ENCODE assay signal across 20 mouse cellular contexts in genomic region chr11:111671865-111672264, GRCm38 (mm10).
A peak's percentile ranks its signal among the peaks of the same experiment; 100 is the strongest.
DNase-seq lines count a peak whose midpoint lies in the region; ATAC-seq and TF ChIP-seq lines count a peak whose summit lies in the region.
"Had no signal": no experiment of that assay in that cellular context is flagged by ENCODE, and none has a peak within 500 bp of the region (broad histone marks: within the 10 kb centered on the region; RNA-seq: fewer than 3 reads in every experiment).

No protein-coding gene starts in this region.

- TF ChIP-seq EP300 in liver, embryonic 14.5 days (IDR thresholded peaks at IDR 0.05; ENCODE audit: low read depth): peak; percentile 35; the same call in 1 of the 2 replicates

- no peaks in the 10 kb centered on the region for H3K36me3 ChIP-seq in liver, embryonic 12.5 days
- no peaks in the 10 kb centered on the region for H3K36me3 ChIP-seq in liver, embryonic 11.5 days (ENCODE audit: control insufficient read depth, insufficient read depth, low read length)
- H3K36me3 ChIP-seq in liver, embryonic 14.5 days (replicated peaks; ENCODE audit: control insufficient read depth, insufficient read depth, low read depth): no peaks in the 10 kb centered on the region
- H3K36me3 ChIP-seq: embryonic facial prominence, embryonic 12.5 days; forebrain, embryonic 15.5 days; heart, embryonic 15.5 days; hindbrain, embryonic 15.5 days had no signal

- H3K27ac ChIP-seq in gastrocnemius, adult 2 months: no peak overlapping the region
- H3K27ac ChIP-seq in liver, embryonic 12.5 days: no peak overlapping the region
- H3K27ac ChIP-seq in liver, embryonic 11.5 days (ENCODE audit: low read depth, low read length): no peak overlapping the region
- no peak overlapping the region for H3K27ac ChIP-seq in liver, embryonic 14.5 days
- H3K27ac ChIP-seq: embryonic facial prominence, embryonic 12.5 days; forebrain, embryonic 15.5 days; heart, embryonic 15.5 days; hindbrain, embryonic 15.5 days had no signal

- H3K4me1 ChIP-seq in liver, embryonic 12.5 days: peaks cover 6% of the 10 kb centered on the region; the same call in 1 of the 2 replicates
- no peaks in the 10 kb centered on the region for H3K4me1 ChIP-seq in liver, embryonic 11.5 days (replicated peaks; ENCODE audit: control insufficient read depth, insufficient read depth, low read length)
- 0 out of 4 replicates have a peak, but pooled peaks cover 0 to 4% of the 10 kb centered on the region in 2 experiments for H3K4me1 ChIP-seq in liver, embryonic 14.5 days (replicated peaks; ENCODE audit: control insufficient read depth in 2 of 2, insufficient read depth in 2 of 2, low read length in 1 of 2)
- H3K4me1 ChIP-seq: forebrain, embryonic 15.5 days; heart, embryonic 15.5 days; hindbrain, embryonic 15.5 days had no signal

- no peak overlapping the region for H3K4me2 ChIP-seq in liver, embryonic 12.5 days
- H3K4me2 ChIP-seq in liver, embryonic 11.5 days: no peak overlapping the region
- no peak overlapping the region for H3K4me2 ChIP-seq in liver, embryonic 14.5 days (ENCODE audit: low read depth)
- H3K4me2 ChIP-seq: embryonic facial prominence, embryonic 12.5 days; forebrain, embryonic 15.5 days; heart, embryonic 11.5 days; heart, embryonic 15.5 days; hindbrain, embryonic 15.5 days had no signal

- no peak overlapping the region for H3K4me3 ChIP-seq in gastrocnemius, adult 2 months
- no peak overlapping the region for H3K4me3 ChIP-seq in liver, embryonic 12.5 days
- H3K4me3 ChIP-seq in liver, embryonic 11.5 days (ENCODE audit: low read depth, low read length): no peak overlapping the region
- H3K4me3 ChIP-seq in liver, embryonic 14.5 days (ENCODE audit: insufficient read depth in 1 of 2, low read depth in 2 of 2, low read length in 2 of 2): no peak overlapping the region
- H3K4me3 ChIP-seq: embryonic facial prominence, embryonic 12.5 days; forebrain, embryonic 15.5 days; heart, embryonic 15.5 days; hindbrain, embryonic 15.5 days had no signal

- no peaks in the 10 kb centered on the region for H3K27me3 ChIP-seq in liver, embryonic 12.5 days (replicated peaks)
- no peaks in the 10 kb centered on the region for H3K27me3 ChIP-seq in liver, embryonic 11.5 days (replicated peaks; ENCODE audit: control insufficient read depth, insufficient read depth, low read length)
- H3K27me3 ChIP-seq in liver, embryonic 14.5 days (ENCODE audit: control insufficient read depth, insufficient read depth, low read length): no peaks in the 10 kb centered on the region
- H3K27me3 ChIP-seq: embryonic facial prominence, embryonic 12.5 days; forebrain, embryonic 15.5 days; heart, embryonic 15.5 days; hindbrain, embryonic 15.5 days; Patski had no signal

- intact Hi-C loops in gastrocnemius, adult 2 months (cut with DNase I): no loop called here

- H3K9me3 ChIP-seq in liver, embryonic 12.5 days (replicated peaks): no peaks in the 10 kb centered on the region
- H3K9me3 ChIP-seq in liver, embryonic 11.5 days (ENCODE audit: control insufficient read depth, low read length): no peaks in the 10 kb centered on the region
- H3K9me3 ChIP-seq in liver, embryonic 14.5 days (ENCODE audit: control insufficient read depth, low read length): no peaks in the 10 kb centered on the region
- H3K9me3 ChIP-seq: embryonic facial prominence, embryonic 12.5 days; forebrain, embryonic 15.5 days; heart, embryonic 15.5 days; hindbrain, embryonic 15.5 days had no signal

- 31% methylated on average over 2 of the region's 2 CpGs for WGBS in liver, embryonic 12.5 days (ENCODE audit: insufficient replicate concordance)
- WGBS in liver, embryonic 11.5 days: 51% methylated on average over 2 of the region's 2 CpGs
- whole genome bisulfite sequencing in liver, embryonic 14.5 days (ENCODE audit: insufficient replicate concordance): 16% methylated on average over 2 of the region's 2 CpGs

- peak; percentile 7 for DNase-seq in gastrocnemius, adult 18-20 months (ENCODE audit: low spot score)
- DNase-seq in gastrocnemius, adult 2 months: no peak
- DNase-seq in liver, embryonic 11.5 days (ENCODE audit: low spot score): no peak
- no peak for DNase-seq in liver, embryonic 14.5 days (ENCODE audit: low read depth in 3 of 3, low spot score in 3 of 3)
- DNase-seq in neural tube, embryonic 10.5 days (ENCODE audit: extremely low spot score, low spot score): no peak
- no peak for DNase-seq in cerebellum, adult 9-10 months
- DNase-seq: adrenal gland, adult 2 months; adrenal gland, postnatal 25 days; cerebellum, adult 8-10 months; cerebellum, postnatal 25 days; gastrocnemius, postnatal 14 days; heart, postnatal 14 days had no signal

- no peak for TF ChIP-seq CTCF in gastrocnemius, adult 2 months (IDR thresholded peaks at IDR 0.05)
- no peak for TF ChIP-seq CTCF in liver, embryonic 14.5 days (IDR thresholded peaks at IDR 0.05; ENCODE audit: low read depth)

- ATAC-seq in liver, embryonic 12.5 days: peak; percentile 51; the same call in 1 of the 2 replicates
- no peak; the same call in 1 of the 2 replicates for ATAC-seq in liver, embryonic 11.5 days (replicated peaks; ENCODE audit: low FRiP score)
- ATAC-seq in liver, embryonic 14.5 days (ENCODE audit: insufficient read depth): no peak; the same call in 1 of the 2 replicates
- ATAC-seq: activated CD4-positive, CD25-positive, alpha-beta regulatory T cell, adult 4 months; forebrain, embryonic 15.5 days; Patski had no signal

- no peak overlapping the region for H3K9ac ChIP-seq in liver, embryonic 12.5 days
- H3K9ac ChIP-seq in liver, embryonic 11.5 days (ENCODE audit: low read depth, low read length): no peak overlapping the region
- no peak overlapping the region for H3K9ac ChIP-seq in liver, embryonic 14.5 days (replicated peaks)
- H3K9ac ChIP-seq: embryonic facial prominence, embryonic 12.5 days; forebrain, embryonic 15.5 days; heart, embryonic 15.5 days; hindbrain, embryonic 15.5 days had no signal
